In genomic region chr10:96720281-96720711, GRCm38 (mm10) we compare ENCODE assay signal across 9 mouse cellular contexts.
DNase-seq lines count a peak whose midpoint lies in the region; ATAC-seq and TF ChIP-seq lines count a peak whose summit lies in the region.
"Had no signal": no experiment of that assay in that cellular context is flagged by ENCODE, and none has a peak within 500 bp of the region (broad histone marks: within the 10 kb centered on the region; RNA-seq: fewer than 3 reads in every experiment).

No protein-coding gene starts in this region.

- H3K27me3 ChIP-seq in limb, embryonic 13.5 days = no peaks in the 10 kb centered on the region
- H3K27me3 ChIP-seq in limb, embryonic 10.5 days (ENCODE audit: low read depth, poor library complexity, severe bottlenecking) = no peaks in the 10 kb centered on the region

- H3K4me2 ChIP-seq in limb, embryonic 13.5 days (replicated peaks) = no peak overlapping the region

- intact Hi-C loops in gastrocnemius, adult 2 months (cut with DNase I) = no loop called here
- intact Hi-C loops in gastrocnemius, postnatal 36 days (cut with DNase I) = no loop called here

- no peaks in the 10 kb centered on the region for H3K36me3 ChIP-seq in limb, embryonic 13.5 days
- no peaks in the 10 kb centered on the region for H3K36me3 ChIP-seq in limb, embryonic 10.5 days

- no peak overlapping the region for H3K27ac ChIP-seq in gastrocnemius, adult 2 months
- no peak overlapping the region; the same call in 1 of the 2 replicates for H3K27ac ChIP-seq in limb, embryonic 13.5 days
- no peak overlapping the region for H3K27ac ChIP-seq in limb, embryonic 10.5 days

- H3K4me3 ChIP-seq in gastrocnemius, adult 2 months = no peak overlapping the region
- no peak overlapping the region for H3K4me3 ChIP-seq in limb, embryonic 13.5 days
- H3K4me3 ChIP-seq in limb, embryonic 10.5 days = no peak overlapping the region

- no peak for TF ChIP-seq CTCF in gastrocnemius, adult 2 months (IDR thresholded peaks at IDR 0.05)

- 37% methylated on average over 7 of the region's 7 CpGs for WGBS in limb, embryonic 13.5 days
- WGBS in limb, embryonic 10.5 days = 73% methylated on average over 7 of the region's 7 CpGs

- peak; percentile 23 for DNase-seq in gastrocnemius, adult 2 months
- DNase-seq in gastrocnemius, postnatal 36 days = no peak
- no peak for DNase-seq in limb, embryonic 10.5 days (ENCODE audit: low spot score)
- DNase-seq in adipocyte (ENCODE audit: low spot score) = peak; percentile 68
- peak; percentile 38 to 59 for DNase-seq in layer of hippocampus, postnatal 10 days (ENCODE audit: low spot score in 2 of 2)
- DNase-seq in urinary bladder, postnatal 25 days (ENCODE audit: low spot score) = no peak
- DNase-seq in c-Kit-positive CD71-positive TER-119-positive erythroid progenitor cells, embryonic 14.5 days (ENCODE audit: low spot score) = no peak
- DNase-seq: adrenal gland, postnatal 25 days had no signal

- peak; percentile 42; the same call in 1 of the 2 replicates for ATAC-seq in limb, embryonic 13.5 days (ENCODE audit: low FRiP score, low read depth)

- H3K4me1 ChIP-seq in limb, embryonic 13.5 days = peaks cover 34% of the 10 kb centered on the region
- H3K4me1 ChIP-seq in limb, embryonic 10.5 days = peaks cover 23% of the 10 kb centered on the region

- H3K9ac ChIP-seq in limb, embryonic 13.5 days = no peak overlapping the region

- H3K9me3 ChIP-seq in limb, embryonic 13.5 days = no peaks in the 10 kb centered on the region
- H3K9me3 ChIP-seq in limb, embryonic 10.5 days (replicated peaks) = no peaks in the 10 kb centered on the region

Comparison
In these comparisons a context has a peak if more than half of its experiments do, and no peak if none do; other contexts are left out.
1. DNase-seq: peak in gastrocnemius, adult 2 months (single experiment), adipocyte (single experiment) and layer of hippocampus, postnatal 10 days (2 of 2); none in gastrocnemius, postnatal 36 days (0 of 2), limb, embryonic 10.5 days (single experiment), urinary bladder, postnatal 25 days (single experiment) and c-Kit-positive CD71-positive TER-119-positive erythroid progenitor cells, embryonic 14.5 days (single experiment).